Mouse (Mus musculus) granulocyte monocyte progenitor cell, adult 5-6 weeks (primary cell): ENCODE results near the gene Sdhb. TPM values are rescaled to one million over a fixed set of nuclear protein-coding genes. Genes with fewer than 3 reads are reported as not detected.

ENCODE experiments used
- ATAC-seq: replicated peaks from 2 replicates; pipeline ENCODE4 v1.8.0; 2016; ENCODE audit warnings: mild to moderate bottlenecking, moderate TSS enrichment, inconsistent platforms; ENCODE audit not compliant: poor library complexity, severe bottlenecking
- total RNA-seq, 2 experiments: library from RNA; stranded (forward) in 1 of 2; stranded (reverse) in 1 of 2; fragments of 200-712, 200-1000 nt in 1 of 2; fragments of >200 nt in 1 of 2; fragmentation: Nextera tagmentation in 1 of 2; gene quantifications; 2 replicates each; pipeline ENCODE4 v1.2.3; 2014 to 2017

The Sdhb gene
- 143 and 167 TPM in 2 replicates for total RNA-seq (2014; fragmentation: Nextera tagmentation)
- 116 and 142 TPM in 2 replicates for total RNA-seq (2017)

DNA sequence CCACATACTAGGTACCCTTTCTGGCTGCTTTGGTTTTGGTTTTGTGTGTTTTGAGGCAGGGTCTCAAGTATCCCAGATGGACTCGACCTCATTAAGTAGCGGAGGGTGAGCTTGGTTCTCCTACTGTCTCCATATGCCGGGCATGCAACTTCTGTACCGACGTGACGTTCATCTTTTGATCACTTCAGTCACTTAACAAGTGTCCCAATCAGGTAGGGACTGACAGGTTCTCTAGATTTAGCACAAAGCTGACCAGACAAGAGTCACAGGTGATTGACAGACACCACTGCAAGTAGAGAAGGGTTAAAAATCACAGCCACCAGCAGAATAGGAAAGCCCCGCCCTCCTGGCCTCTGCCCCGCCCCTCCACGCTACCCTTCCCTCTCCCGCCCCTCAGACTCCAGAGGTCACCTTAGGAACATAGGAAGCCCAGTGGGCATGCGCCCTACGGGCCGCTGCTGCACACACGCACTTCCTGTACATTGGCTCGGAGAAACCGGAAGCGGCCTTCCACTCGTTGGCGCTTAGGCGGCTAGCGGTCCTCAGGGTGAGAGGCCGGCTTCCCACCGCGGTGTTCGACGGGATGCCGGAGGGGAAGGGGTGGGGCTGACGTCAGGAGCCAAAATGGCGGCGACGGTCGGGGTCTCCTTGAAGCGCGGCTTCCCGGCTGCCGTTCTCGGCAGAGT, at the start of gene Sdhb:
Gene Sdhb (plus strand): TSS at position 423 of the 686 bp plus-strand sequence.
- ATAC-seq = peak; percentile 84

DNA sequence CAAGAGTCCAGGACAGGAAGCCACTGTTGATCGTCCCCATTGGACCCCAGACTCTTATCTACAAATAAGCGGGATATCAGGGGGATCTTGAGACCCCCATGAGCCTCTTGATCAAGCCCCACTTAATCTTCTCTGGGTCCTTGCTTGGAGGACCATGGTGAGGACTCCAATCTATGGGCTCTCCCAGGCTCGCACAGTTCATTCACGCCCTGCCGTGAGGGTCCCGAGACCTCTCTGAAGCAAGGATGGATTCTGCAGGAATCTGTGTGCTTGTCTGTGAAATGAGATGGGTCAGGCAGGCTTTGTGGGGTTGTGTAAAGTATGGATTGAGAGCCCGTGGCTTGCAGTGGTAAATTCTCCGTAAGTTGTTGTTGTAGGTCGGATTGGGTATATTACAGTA, 49.6 kb upstream of the Sdhb start:
- no peak for ATAC-seq

DNA sequence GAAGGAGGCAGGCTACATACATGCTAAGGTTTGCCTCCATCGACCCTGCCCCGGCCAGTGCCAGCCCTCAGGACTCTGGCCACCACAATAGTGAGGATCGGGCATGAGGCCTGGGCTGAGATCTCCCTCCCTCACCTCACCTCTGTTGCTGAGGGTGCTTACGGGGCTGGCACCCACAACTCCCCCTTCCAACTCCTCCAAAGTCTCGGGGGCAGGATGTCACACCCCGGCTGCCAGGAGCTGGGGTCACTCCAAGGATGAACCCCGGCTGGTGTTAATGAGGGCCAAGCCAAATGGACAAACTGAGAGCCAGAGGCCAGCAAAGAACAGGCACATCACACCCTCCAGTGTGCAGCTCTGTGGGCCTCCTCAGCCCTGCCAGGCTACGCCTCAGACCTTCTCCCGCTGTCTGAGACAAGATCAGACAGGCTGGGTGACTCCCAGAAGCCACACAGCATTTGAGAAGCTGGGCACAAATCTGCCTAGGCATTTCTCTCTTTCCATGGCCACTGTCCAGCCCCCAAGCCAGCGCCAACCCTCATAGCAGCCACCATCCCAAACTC, 48.7 kb upstream of the Sdhb start:
- no peak for ATAC-seq

DNA sequence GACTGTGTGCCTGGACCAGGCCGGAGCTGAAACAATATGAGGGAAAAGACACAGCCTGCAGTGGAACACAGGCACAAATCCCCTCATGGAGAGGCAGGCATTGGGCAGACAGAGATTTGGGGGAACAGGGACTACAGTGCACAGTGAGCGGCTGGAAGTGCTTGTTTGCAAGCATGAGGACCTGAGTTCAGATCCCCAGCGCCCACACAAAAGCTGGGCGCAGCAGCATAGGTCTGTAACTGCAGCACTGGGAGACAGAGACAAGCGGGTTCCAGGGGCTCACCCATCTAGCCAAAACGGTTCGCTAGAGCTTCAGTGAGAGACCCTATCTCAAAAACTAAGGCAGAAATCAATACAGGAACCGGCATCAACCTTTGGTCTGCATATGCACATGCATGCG, 47.4 kb upstream of the Sdhb start:
- no peak for ATAC-seq

DNA sequence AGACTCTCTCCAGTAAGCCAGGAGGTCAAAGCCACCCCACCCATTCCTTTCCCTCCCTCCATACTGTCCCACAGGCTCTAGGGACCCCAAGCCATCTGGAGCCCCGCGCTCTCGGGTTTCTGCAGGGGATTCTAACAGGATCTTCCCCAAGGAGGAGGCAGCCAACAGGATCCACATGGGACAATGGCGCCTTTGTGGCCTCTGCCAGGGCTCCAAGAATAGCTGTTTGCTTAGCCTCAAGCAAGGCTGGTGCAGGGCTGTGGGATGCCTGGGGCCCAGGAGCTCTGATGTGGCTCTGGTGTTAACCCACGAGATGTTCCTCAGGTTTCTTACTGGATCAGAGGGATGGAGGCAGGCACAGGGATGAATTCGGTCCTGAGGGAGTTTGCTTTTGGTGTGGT, 46.3 kb upstream of the Sdhb start:
- no peak for ATAC-seq

DNA sequence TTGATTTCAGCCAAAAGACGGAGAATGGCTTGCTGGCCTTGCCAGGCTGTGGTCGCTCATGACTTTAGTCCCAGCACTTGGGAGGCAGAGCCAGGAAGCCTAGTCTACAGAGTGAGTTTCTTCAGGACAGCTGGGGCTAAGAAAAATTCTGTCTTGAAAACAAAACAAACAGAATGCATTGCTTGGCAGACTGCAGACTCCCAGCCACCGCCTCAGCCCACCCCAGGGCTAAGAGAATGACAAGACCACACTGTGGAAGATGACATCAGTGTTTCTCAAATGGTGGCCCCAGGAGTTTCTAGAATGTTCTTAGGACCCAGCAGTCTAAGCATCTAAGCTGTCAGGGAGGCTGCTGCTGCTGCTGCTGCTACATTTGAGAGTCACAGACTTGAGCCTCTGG, 45.8 kb upstream of the Sdhb start:
- ATAC-seq = no peak

DNA sequence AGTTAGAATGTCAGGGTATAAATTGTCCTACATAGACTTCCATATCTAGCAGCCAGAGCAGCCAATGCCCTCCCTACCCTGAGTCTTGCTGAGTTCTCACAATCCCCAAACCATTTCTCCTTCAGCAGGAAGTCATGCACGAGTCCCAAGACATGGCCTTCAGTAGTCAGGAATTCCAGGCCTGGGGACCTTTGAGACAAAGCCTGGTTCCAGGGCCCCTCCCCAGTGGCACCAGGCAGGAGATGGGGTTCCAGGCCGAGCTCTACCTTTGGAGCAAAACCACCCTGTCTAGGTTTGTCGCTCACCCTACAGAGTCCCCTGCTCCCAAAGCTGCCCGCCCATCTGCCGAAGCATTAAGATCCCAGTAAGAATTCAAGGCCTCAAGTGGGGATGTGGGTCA, 44.7 kb upstream of the Sdhb start:
- ATAC-seq = no peak

DNA sequence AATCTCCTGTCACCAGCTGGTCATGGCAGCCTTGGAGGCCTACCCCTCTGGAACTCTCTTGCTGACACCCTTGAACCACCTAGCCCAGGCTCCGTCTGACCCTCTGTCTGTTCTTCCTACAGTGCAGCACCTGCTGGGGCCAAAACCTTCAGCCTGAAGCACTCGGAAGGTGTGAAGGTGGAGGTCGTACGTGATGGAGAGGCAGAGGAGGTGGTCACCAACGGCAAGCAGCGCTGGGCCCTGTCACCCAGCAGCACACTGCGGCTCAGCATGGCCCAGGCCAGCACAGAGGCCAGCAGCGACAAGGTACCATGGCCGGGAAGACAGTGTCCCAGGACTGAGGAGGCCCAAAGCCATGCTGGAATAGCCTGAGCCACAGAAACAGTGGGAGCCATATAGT, 43.6 kb upstream of the Sdhb start:
- no peak for ATAC-seq

DNA sequence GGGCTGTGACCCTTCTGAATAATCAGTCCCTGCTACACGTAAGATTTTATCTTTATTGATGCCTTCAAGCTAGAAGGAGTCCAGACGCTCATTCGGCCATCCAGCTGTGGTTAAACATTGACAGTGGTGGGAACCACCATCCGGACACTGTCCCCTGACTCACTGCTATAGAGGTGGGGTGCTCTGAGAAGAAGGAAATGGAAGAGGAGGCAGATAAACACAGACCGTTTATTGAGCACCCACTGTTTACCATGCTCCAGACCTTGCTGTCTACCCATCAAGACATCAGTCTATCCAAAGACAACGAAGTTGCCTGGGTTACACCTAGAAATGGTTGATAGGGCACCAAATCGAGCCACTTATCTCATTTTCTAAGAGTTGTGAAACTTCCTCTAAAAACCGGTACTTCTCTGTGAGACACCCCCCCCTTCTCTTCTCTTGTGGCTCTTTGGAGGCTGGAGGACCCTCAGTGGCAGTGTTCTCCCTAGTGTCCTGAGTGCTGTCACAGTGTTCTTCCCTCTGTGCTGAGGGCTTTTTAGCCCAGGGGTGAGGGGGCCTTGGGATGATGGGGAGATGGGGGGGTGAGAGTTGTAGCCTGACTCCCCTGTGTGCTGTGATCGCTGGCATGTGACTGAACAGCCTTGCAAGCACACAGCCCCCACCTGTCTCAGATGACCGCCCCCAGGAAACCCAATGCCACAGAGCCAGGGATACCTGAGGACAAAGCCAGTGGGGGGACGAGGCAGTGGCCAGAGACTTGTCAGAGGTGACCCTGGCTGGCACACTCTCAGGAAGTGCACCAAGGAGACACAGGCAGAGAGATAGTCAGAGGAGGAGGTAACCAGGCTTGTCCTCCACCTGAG, 40.8 kb upstream of the Sdhb start:
- ATAC-seq = peak; percentile 81

DNA sequence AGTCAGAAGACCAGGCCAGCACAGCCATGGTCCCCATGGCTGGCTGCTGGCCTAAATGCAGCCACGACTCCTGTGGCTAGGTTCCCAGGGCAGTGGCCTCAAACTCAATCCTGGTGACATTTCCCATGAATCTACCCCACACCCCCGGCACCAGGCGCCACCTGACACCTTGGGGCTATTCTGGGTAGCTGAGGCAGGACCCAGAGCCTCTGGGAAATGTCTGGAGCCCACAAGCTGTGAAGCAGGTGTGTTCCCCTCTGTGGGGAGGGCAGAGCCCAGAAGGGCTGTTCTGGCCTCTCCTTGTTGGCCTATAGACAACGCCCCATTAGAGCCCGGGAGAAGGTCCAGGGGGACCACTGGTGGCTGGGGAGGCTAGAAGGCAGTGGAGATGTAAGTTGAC, 38.5 kb upstream of the Sdhb start:
- ATAC-seq = no peak

DNA sequence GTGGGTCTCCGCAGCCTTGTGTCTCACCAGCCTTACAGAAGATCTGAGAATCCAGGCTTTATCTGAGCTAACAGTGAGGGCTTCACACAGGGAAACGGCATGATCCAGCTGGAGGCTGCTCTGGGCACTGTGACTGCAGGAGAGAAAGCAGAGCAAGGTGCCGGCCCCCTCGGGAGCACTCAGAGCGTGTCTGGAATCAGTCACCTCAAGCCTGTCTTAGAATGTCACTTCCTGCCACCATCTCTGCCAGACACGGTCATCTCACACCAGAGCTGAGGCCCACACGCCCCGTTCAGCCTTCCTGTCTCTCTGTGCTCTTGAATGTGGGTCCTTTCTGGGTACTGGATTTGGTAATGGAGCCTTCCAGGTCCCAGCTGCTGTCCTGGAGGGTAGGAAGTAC, 35.4 kb upstream of the Sdhb start:
- no peak for ATAC-seq

DNA sequence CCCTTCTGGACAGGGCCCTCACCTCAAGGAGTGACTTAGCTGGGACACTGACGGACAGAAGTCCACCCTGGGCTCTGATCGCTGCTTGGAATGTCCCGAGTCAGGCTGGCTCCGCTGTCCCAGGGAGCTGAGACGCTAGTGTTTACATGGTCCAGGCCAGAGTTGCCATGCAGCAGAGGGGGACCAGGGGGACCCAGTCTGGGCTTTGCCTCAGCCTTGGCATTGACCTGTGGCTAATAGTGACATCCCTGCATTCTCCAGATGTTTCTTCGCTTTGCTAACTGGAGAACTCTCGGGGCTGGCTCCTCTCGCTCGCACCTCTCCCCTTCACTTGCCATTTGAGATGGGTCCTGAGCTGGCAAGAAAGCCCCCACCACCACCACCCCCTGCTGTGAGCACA, 32.7 kb upstream of the Sdhb start:
- no peak for ATAC-seq

DNA sequence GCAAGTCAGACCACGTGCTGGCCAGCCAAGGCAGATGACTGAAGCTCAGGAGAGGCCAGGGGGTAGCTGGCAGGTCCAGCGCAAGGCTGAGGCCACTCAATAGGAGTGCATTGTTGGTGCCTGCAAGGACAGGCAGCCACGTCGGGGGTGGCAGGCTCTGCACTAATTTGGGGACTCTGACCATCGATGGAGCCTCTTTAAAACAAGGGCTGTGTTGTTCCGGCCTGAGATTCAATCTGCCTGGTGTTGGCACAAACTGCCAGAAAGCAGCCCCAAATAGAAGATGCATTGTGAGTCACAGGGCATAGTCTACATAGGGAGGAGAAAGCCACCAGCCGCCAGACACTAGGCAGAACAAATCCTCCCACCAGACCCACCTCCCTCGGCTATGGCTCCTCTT, 31.3 kb upstream of the Sdhb start:
- no peak for ATAC-seq

DNA sequence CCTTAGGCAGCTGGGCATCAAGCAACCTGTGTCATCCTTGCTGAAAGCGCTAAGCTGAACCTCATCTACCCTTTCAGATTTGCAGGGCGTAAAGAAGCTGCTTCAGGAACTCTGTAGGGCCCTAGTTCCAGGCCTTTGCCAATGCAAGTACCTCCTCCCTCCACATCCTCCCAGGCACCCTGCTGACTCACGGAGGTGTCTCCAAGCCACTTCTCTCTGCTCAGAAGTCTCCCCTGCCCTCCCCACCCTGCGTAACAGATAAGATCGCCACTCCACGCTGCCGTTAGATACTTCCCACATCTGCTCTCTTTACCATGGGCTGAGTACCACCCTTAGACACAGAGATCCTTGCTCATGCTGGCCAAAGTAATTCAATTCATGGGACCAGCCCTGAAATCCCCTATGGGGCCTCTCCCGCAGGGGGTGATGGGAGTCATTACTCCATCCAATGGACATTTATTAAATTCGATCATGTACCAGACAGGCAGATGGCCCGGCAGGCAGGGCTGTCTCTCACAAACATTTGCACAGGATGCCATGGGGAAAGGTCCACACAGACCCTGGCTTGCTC, 30.0 kb upstream of the Sdhb start:
- peak; percentile 79 for ATAC-seq

DNA sequence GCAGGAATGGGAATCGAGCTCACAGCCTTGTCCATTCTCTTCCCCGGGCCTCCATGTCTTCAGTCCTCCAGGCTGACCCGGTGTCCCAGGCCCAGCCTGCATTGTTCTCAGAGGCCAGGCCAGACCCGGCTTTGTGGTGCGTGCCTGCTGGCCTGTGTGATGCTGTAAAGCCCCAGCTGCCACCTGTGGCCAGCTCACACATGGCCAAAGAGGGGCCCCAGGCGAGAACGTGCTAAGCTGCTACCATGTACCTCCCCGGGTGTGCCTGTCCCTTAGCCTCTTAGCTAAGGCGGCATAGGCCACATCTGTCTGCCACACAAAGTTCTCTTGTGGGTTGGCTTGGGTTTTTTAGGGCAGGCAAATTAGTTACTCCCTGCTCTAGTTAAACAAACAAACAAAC, 25.4 kb upstream of the Sdhb start:
- ATAC-seq = no peak

DNA sequence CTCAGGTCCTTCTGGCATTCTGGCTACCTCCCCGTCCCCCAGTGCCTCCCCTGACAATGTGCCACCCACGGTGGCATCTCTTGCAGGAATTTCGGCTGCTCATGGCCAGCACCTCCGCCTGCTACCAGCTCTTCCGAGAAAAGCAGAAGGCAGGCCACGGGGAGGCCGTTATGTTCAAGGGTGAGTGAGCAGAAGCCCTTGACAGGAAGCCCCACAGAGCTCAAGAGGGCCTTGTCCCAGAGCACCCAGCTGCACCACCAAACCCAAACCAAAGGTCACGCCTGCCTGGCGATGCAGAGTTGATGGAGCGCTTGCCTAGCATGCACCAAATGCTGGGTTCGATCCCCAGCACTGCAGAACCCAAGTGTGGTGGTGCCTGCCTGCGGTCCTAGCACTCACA, 16.6 kb upstream of the Sdhb start:
- ATAC-seq = peak; percentile 22; the same call in 1 of the 2 replicates

DNA sequence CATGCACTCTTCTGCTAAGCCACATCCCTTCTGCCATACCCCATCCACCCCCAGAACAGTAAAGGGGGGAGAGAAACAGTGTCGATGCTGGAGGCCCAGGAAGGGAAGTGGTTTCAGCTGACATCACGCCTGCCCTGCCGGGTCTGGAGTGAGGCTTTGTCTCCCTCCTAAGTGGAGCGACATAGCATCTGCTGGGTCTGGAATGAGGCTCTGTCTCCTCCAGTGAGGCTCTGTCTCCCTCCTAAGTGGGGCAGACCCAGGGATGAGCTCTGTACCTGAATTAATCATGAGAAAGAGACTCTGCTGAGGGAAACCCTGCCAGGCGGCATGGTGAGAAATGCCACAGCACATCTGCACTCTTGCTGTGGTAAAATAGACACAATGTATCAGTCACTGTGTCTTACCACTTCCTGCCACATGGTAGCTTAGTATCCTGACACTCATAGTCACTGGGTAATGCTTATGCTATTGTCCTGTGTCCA, 16.0 kb upstream of the Sdhb start:
- ATAC-seq = peak; percentile 91

DNA sequence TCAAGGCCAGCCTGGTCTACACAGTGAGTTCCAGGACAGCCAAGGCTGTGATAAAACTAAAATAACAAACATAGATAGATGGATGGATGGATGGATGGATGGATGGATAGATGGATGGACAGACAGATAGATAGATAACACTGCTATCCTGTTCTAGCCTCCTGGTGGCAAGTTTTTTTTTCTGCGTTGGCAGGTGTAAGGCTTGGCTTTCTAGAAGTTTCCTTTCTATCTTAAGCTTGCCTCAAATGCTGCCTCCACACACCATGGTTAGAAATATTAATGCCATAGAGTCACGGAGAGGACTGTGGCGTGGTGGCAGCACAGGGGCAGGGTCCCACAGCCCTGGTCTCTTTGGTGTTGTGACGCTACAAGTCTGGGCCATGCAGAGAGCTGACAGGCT, 15.4 kb upstream of the Sdhb start:
- ATAC-seq = no peak

DNA sequence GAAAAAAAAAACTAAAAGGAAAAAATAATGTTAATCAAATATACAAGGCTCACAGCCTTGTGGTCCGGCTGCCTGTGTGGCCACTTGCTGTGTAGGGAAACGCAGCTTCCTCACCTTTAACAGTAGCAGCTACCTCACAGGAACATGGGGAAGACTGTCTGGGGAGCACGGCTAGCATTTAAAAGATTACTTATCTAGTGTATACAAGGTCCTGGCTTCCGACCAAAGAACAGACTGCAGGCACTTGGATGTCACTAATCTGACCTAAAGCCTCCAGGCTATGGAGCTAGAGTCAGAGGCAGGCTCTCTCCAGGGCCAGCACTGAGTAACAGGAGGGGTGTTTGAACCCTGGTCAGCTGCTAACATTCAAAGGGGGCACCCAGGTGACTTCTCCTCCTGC, 15.0 kb upstream of the Sdhb start:
- ATAC-seq = no peak

DNA sequence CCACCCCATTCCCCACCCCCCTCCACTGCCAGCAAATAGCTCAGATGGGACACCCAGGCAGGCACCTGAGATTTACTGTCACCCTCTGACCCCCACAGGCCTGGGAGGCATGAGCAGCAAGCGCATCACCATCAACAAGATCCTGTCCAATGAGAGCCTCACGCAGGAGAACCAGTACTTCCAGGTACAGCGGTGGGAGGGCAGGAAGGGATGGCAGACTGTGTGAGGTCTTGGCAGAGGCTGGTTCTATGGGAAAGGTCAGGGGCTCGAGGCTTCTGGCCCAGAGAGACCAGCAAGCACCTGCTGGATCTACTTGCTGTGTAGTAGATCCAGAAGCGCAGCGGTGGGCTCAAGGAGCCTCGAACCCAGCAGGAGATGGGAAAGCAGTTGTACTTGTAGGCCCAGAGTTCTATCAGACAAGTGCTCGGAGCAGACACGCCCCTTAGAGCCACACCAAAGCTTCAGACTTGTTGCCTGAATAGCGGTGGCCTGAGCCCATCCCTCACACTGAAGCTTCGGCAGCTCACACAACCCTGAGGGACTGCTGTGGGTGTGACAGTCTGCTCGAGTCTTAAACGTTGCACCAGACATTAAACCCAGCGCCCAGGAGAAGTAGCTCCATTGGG, 14.3 kb upstream of the Sdhb start:
- ATAC-seq = no peak
